Mouse (Mus musculus) ES-E14 (cell line): ENCODE measurements around the gene Rpl23.

Experiments
- CHD2 ChIP-seq: IDR thresholded peaks from 2 replicates; pipeline ENCODE4 v1.6.1; 2014; ENCODE audit warnings: mild to moderate bottlenecking, low read depth, low read length, inconsistent platforms
- HCFC1 ChIP-seq: IDR thresholded peaks from 2 replicates; pipeline ENCODE4 v1.6.1; 2012; ENCODE audit warnings: low read length, inconsistent platforms, borderline replicate concordance; ENCODE audit not compliant: insufficient read depth
- MAFK ChIP-seq: IDR thresholded peaks from 2 replicates; pipeline ENCODE4 v1.6.1; 2014; ENCODE audit warnings: mild to moderate bottlenecking, low read depth, low read length, inconsistent platforms; ENCODE audit not compliant: insufficient read depth
- ZNF384 ChIP-seq: IDR thresholded peaks from 2 replicates; pipeline ENCODE4 v1.6.1; 2012; ENCODE audit warnings: low read depth, low read length, inconsistent platforms

DNA sequence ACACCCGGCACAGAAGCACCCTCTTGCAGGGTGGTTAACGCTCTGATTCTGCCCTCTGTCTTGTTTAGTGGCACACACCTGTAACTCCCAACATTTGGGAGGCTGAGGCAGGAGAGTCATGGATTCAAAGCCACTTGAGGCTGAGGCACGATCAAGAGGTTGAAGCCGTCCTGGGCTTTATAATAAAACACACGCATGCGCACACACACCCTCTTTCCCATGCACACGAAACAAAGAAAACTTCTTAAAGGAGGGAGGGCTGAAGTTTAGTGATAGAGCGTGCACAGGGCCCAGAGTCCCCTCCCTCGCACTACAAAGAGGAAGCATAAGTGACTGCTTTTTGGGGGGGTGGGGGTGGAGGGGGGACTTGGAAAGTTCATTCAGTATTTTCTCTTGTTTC is 43.7 kb upstream of the Rpl23 start:
- TF ChIP-seq HCFC1, result no peak
- TF ChIP-seq CHD2, result no peak
- no peak for TF ChIP-seq MAFK
- no peak for TF ChIP-seq ZNF384
